Mouse (Mus musculus): ENCODE measurements around the gene Aoah.

Gene Aoah

GRCm38 (mm10) chr13:20905195-20905594, 111.3 kb downstream of the Aoah start:
- in situ Hi-C loops (cut with MseI, MboI), result no loop called here

- in situ Hi-C loops (cut with MseI, MboI), result no loop called here
Observed at GRCm38 (mm10) chr13:20916698-20917511, 123.0 kb downstream of the Aoah start.

GRCm38 (mm10) chr13:20920401-20920800, 126.5 kb downstream of the Aoah start:
- in situ Hi-C loops (cut with MseI, MboI), result no loop called here

DNA sequence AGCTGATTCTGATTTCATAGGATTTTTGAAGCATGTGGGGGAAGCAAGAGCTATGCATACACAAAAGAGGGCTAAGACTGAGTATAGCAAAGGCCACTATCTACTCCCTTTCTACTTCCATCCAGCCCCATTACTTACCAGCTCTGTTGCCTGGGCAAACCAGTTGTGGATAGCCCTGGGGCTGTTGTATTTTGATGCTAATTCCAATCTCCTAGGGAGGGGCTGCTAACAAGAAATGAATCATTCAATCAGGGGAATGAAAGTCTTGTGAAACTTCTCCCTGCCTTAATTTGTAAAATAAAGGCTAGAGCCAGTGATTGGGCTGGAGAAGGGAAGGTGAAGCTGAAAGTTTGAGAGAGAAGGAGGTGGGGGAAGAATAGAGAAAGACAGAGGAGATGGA, 142.1 kb downstream of the Aoah start:
- in situ Hi-C loops (cut with MseI, MboI), result loop anchor here (5.0 to 10.0 kb wide), 3 partner anchors 206 to 631 kb away; no protein-coding TSS in a partner anchor

DNA sequence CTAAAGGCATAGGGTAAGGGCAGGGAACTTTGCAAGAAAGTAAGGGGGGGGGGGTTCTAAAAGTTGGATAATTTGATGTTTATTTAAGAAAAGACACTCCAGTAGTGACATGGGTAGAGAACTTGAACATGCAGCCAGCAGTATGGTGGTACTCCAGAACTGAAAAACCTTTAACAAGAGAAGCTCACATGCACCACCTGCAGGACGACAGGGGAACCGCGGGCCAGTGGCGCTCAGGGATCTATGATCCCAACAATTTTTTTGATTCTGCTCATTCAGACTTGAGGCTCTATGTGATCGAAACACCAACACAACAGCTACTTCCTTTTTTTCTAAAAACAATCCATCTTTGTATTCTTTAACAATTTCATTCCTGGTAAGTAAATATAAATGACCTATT, 143.5 kb downstream of the Aoah start:
- in situ Hi-C loops (cut with MseI, MboI), result loop anchor here (5.0 to 10.0 kb wide), 3 partner anchors 205 to 633 kb away; no protein-coding TSS in a partner anchor

GRCm38 (mm10) chr13:20939099-20939498, 145.2 kb downstream of the Aoah start:
- in situ Hi-C loops (cut with MseI, MboI), result loop anchor here (5.0 to 10.0 kb wide), 3 partner anchors 203 to 634 kb away; no protein-coding TSS in a partner anchor

GRCm38 (mm10) chr13:20940389-20940788, 146.5 kb downstream of the Aoah start:
- in situ Hi-C loops (cut with MseI, MboI), result loop anchor here in 1 of 2 experiments (10.0 kb wide), 1 partner anchor 214 kb away; no protein-coding TSS in a partner anchor

- in situ Hi-C loops (cut with MseI, MboI), result loop anchor here in 1 of 2 experiments (10.0 kb wide), 1 partner anchor 213 kb away; no protein-coding TSS in a partner anchor
Observed at GRCm38 (mm10) chr13:20941707-20942106, 147.8 kb downstream of the Aoah start.

- in situ Hi-C loops (cut with MseI, MboI), result no loop called here
Observed at GRCm38 (mm10) chr13:20963086-20963485, 169.2 kb downstream of the Aoah start.

- in situ Hi-C loops (cut with MseI, MboI), result no loop called here
Observed at GRCm38 (mm10) chr13:20981234-20982230, 187.6 kb downstream of the Aoah start.

DNA sequence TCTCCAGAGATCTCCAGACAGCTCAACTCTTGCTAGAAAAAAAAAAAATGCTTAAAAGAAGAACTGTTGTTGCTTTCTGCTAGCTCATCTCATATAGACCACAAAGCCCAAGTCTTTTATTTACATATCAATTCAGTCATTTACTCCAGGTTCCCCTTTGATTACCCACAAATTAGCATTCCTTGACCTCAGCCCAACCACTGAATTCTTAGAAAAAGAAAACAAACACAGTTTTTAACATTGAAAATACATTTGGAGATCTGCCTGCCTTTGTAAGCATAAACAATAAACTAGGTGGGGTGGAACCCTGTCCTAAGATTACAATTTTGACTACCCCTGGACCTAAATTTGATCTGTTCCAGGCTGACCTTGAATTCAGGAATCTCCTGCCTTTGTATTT, 191.6 kb downstream of the Aoah start:
- in situ Hi-C loops (cut with MseI, MboI), result no loop called here

DNA sequence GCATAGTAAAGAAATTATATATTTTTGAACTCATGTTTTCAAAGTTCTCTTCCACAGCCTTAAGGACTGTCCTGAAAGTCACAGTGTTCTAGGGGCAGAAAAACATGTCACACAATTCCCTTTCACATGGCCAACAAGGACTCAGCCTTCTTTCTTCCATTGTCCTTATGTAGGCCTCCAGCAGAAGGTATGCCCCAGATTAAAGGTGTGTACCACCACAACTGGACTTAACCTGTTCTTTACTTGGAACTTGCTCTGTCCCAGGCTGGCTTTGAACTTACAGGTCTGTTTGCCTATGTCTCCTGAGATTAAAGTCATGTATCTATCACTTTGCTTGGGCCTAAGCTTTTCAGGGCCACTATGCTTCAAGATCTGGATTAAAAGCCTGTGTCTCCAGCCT, 192.0 kb downstream of the Aoah start:
- in situ Hi-C loops (cut with MseI, MboI), result no loop called here

GRCm38 (mm10) chr13:21005238-21005637, 211.3 kb downstream of the Aoah start:
- in situ Hi-C loops (cut with MseI, MboI), result no loop called here

GRCm38 (mm10) chr13:21005642-21006320, 211.9 kb downstream of the Aoah start:
- in situ Hi-C loops (cut with MseI, MboI), result no loop called here

- in situ Hi-C loops (cut with MseI, MboI), result no loop called here
Observed at GRCm38 (mm10) chr13:21006321-21006653, 212.4 kb downstream of the Aoah start.

DNA sequence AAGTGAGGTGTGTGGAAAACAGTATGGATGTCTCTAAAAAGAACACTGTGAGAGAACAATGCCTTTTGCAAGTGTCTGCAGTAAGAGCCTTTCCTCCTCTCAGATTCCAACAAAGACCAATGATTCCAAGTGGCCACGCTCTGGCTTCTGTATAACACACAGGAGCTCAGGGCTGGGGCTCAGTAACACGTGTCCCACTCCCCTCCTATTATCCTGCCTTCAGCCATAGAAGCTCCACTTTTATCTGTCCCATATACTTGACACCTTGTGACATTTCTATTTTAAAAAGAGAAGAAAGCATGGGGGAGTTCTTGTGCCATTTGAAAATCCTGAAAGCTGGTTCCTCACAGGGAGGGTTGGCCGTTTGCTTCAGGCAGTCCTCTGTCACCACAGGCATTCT, 219.7 kb downstream of the Aoah start:
- in situ Hi-C loops (cut with MseI, MboI), result no loop called here

GRCm38 (mm10) chr13:21024831-21025230, 230.9 kb downstream of the Aoah start:
- in situ Hi-C loops (cut with MseI, MboI), result no loop called here

GRCm38 (mm10) chr13:21033176-21033575, 239.3 kb downstream of the Aoah start:
- in situ Hi-C loops (cut with MseI, MboI), result no loop called here

- in situ Hi-C loops (cut with MseI, MboI), result no loop called here
Observed at GRCm38 (mm10) chr13:21035011-21035410, 241.1 kb downstream of the Aoah start.

DNA sequence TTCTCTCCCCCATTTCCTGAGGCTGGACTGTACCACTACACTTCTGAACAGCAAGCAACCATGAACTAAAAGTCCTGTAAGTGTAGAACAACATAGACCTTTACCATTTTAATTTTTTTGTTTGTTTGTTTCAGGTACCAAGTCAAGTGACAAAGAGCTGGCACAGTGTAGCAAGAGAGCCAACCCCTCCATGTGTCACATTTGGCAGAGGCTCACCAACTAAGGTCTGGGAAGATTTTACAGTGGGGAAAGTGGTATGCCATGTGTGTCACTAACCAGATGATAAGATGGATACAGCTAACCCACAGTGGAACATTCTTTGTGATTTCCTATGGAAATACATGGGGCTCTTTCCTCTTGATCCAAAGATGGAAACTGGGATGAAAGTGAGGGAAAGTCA, 242.1 kb downstream of the Aoah start:
- in situ Hi-C loops (cut with MseI, MboI), result no loop called here

GRCm38 (mm10) chr13:21040589-21041199, 246.8 kb downstream of the Aoah start:
- in situ Hi-C loops (cut with MseI, MboI), result no loop called here

Data from mouse trophoblast stem cell (cell line).